Mouse (Mus musculus): ENCODE results near the gene Gm10718. TPM values are rescaled to one million over a fixed set of nuclear protein-coding genes. Genes with fewer than 3 reads are reported as not detected.
"Not testable (repeated sequence)": the region's sequence is repeated elsewhere in the genome, so short reads cannot be mapped to it uniquely, and the experiment has no call there.

Gene Gm10718
- total RNA-seq, 2 experiments from 2014 or later, result 0.92 TPM; not detected in 1

- DNase-seq, result peak; percentile 44 to 51
Observed at GRCm38 (mm10) chr9:3025653-3026052, 2.3 kb downstream of the Gm10718 start.

- DNase-seq, result not testable (repeated sequence)
Observed at GRCm38 (mm10) chr9:3026136-3026535, 2.8 kb downstream of the Gm10718 start.

GRCm38 (mm10) chr9:3026741-3027140 is 3.4 kb downstream of the Gm10718 start:
- not testable (repeated sequence) for DNase-seq

- not testable (repeated sequence) for DNase-seq
Observed at GRCm38 (mm10) chr9:3027200-3027599, 3.9 kb downstream of the Gm10718 start.

- peak; percentile 16 to 24 for DNase-seq
Observed at GRCm38 (mm10) chr9:3029276-3030000, 6.1 kb downstream of the Gm10718 start.

- DNase-seq, result not testable (repeated sequence)
Observed at GRCm38 (mm10) chr9:3030677-3031318, 7.5 kb downstream of the Gm10718 start.

- DNase-seq, result not testable (repeated sequence)
Observed at GRCm38 (mm10) chr9:3034299-3034698, 11.0 kb downstream of the Gm10718 start, which contains the start of gene Gm17535. Gm17535 (plus strand) TSS chr9:3034599.

- DNase-seq, result not testable (repeated sequence)
Observed at GRCm38 (mm10) chr9:3036577-3036976, 13.2 kb downstream of the Gm10718 start, which contains the start of gene Gm10715. Gm10715 (plus strand) TSS chr9:3036877.

GRCm38 (mm10) chr9:3038161-3038560 is 14.8 kb downstream of the Gm10718 start:
- not testable (repeated sequence) for DNase-seq

Small RNA genes within 50 kb of the gene (microRNA-seq; reads per million reads assigned to microRNA genes)
- gene Mir101c, result 0 reads per million in 2 experiments

Other genes with a start within 250 kb of the Gm10718 start
- gene Gm10722, start 22.6 kb upstream of the Gm10718 start, total RNA-seq (2021), result not detected
- not detected for gene Gm11168, start 20.2 kb upstream of the Gm10718 start, total RNA-seq (2021)
- not detected for gene Gm10721, start 10.4 kb upstream of the Gm10718 start, total RNA-seq (2021)
- gene Gm10720, start 7.9 kb upstream of the Gm10718 start, total RNA-seq (2021), result not detected
- gene Gm10719, start 6.1 kb upstream of the Gm10718 start, total RNA-seq (2021), result under 1 TPM in 1 of 2 experiments, not detected in 1; 0.78 TPM
- not detected for gene Gm10717, start 1.9 kb downstream of the Gm10718 start, total RNA-seq (2021)
- gene Gm17535, start 11.1 kb downstream of the Gm10718 start, total RNA-seq (2021), result not detected
- gene Gm10715, start 13.3 kb downstream of the Gm10718 start, total RNA-seq (2021), result not detected